Mouse (Mus musculus) adrenal gland, adult 2 months (tissue): ENCODE data around the gene Six6. TPM values are rescaled to one million over a fixed set of nuclear protein-coding genes. Genes with fewer than 3 reads are reported as not detected.
A peak's percentile ranks its signal among the peaks of the same experiment; 100 is the strongest.

Experiments used
- DNase-seq: peaks from one replicate; pipeline ENCODE4 v3.0.0; 2021
- long read RNA-seq: library from polyadenylated mRNA; stranded (forward); transcript quantifications from one replicate; pipeline ENCODE4 v2.0.0, GENCODE M21; 2021
- polyA plus RNA-seq: library from polyadenylated mRNA; depleted of rRNA; stranded (reverse); fragments of >200 nt; gene quantifications from 2 replicates; pipeline ENCODE4 v1.2.3, GENCODE M21; 2012; rRNA removed
- total RNA-seq, 2 experiments: library from RNA; stranded (reverse); gene quantifications; 2 replicates each; pipeline ENCODE4 v1.2.3; 2021

Six6 gene
- total RNA-seq (not detected), polyA plus RNA-seq (not detected in 2 replicates)
- long read RNA-seq: 0 reads

- no peak for DNase-seq
These were observed at the start of gene Six6 for GRCm38 (mm10) chr12:72939616-72940015. TSS of gene Six6 (plus strand) at chr12:72939892.

- DNase-seq: no peak
These were observed 22.3 kb upstream of the Six6 start for GRCm38 (mm10) chr12:72917159-72917993.

- DNase-seq: no peak
These were observed 2.9 kb upstream of the Six6 start for GRCm38 (mm10) chr12:72936751-72937150.

- no peak for DNase-seq
These were observed 2.1 kb upstream of the Six6 start for GRCm38 (mm10) chr12:72937537-72938120.

- DNase-seq: no peak
These were observed 1.5 kb upstream of the Six6 start for GRCm38 (mm10) chr12:72938176-72938575.

- DNase-seq: no peak
These were observed 847 bp upstream of the Six6 start for GRCm38 (mm10) chr12:72938600-72939490.

- no peak for DNase-seq
These were observed 554 bp downstream of the Six6 start, which contains the start of gene 4930447C04Rik for GRCm38 (mm10) chr12:72940071-72940821. TSS of gene 4930447C04Rik (minus strand) at chr12:72940774.

- no peak for DNase-seq
These were observed 1.2 kb downstream of the Six6 start for GRCm38 (mm10) chr12:72940822-72941397.

- no peak for DNase-seq
These were observed 1.8 kb downstream of the Six6 start for GRCm38 (mm10) chr12:72941398-72942051.

- DNase-seq: no peak
These were observed 2.5 kb downstream of the Six6 start for GRCm38 (mm10) chr12:72942171-72942570.

- no peak for DNase-seq
These were observed 4.0 kb downstream of the Six6 start for GRCm38 (mm10) chr12:72943574-72944110.

GRCm38 (mm10) chr12:72944411-72945225 lies 4.9 kb downstream of the Six6 start:
- no peak for DNase-seq

GRCm38 (mm10) chr12:72945301-72946063 lies 5.8 kb downstream of the Six6 start:
- DNase-seq: no peak

GRCm38 (mm10) chr12:72946064-72946395 lies 6.3 kb downstream of the Six6 start:
- DNase-seq: no peak

GRCm38 (mm10) chr12:72946805-72947204 lies 7.1 kb downstream of the Six6 start:
- DNase-seq: no peak

- DNase-seq: no peak
These were observed 7.6 kb downstream of the Six6 start for GRCm38 (mm10) chr12:72947335-72947734.

GRCm38 (mm10) chr12:72953089-72953488 lies 13.4 kb downstream of the Six6 start:
- DNase-seq: no peak

GRCm38 (mm10) chr12:72953858-72954257 lies 14.2 kb downstream of the Six6 start:
- no peak for DNase-seq

GRCm38 (mm10) chr12:72954906-72955305 lies 15.2 kb downstream of the Six6 start:
- DNase-seq: peak; percentile 25
